Mouse (Mus musculus) embryonic facial prominence, embryonic 11.5 days (tissue): ENCODE measurements around the gene Zfp697. TPM values are rescaled to one million over a fixed set of nuclear protein-coding genes. Genes with fewer than 3 reads are reported as not detected.
"Not testable (repeated sequence)": the region's sequence is repeated elsewhere in the genome, so short reads cannot be mapped to it uniquely, and the experiment has no call there.

Source experiments
- ATAC-seq: fragments of 200-750 bp; cut with Nextera tagmentation; replicated peaks from 2 replicates; pipeline ENCODE4 v1.8.0; 2017; ENCODE audit warnings: low read depth; ENCODE audit not compliant: insufficient number of reproducible peaks, low FRiP score, low TSS enrichment
- DNase-seq: peaks from one replicate; pipeline ENCODE4 v3.0.0-alpha.2; 2015; ENCODE audit warnings: low spot score
- H3K27ac ChIP-seq: fragments of 300-500 bp; sonication (generic); replicated peaks from 2 replicates; pipeline ENCODE4 v1.5.1; 2014; ENCODE audit warnings: mild to moderate bottlenecking, low read depth, low read length, control low read depth
- H3K27me3 ChIP-seq: fragments of 300-500 bp; sonication (generic); 2 replicates; pipeline ENCODE4 v1.6.1; 2014; ENCODE audit warnings: mild to moderate bottlenecking, low read length, moderate library complexity, mixed read lengths; ENCODE audit not compliant: control insufficient read depth, insufficient read depth
- H3K36me3 ChIP-seq: fragments of 300-500 bp; sonication (generic); replicated peaks from 2 replicates; pipeline ENCODE4 v1.6.1; 2014; ENCODE audit warnings: low read depth, mild to moderate bottlenecking, low read length, moderate library complexity, mixed read lengths; ENCODE audit not compliant: control insufficient read depth, insufficient read depth
- H3K4me1 ChIP-seq: fragments of 300-500 bp; sonication (generic); 2 replicates; pipeline ENCODE4 v1.6.1; 2014; ENCODE audit warnings: low read length, mixed read lengths; ENCODE audit not compliant: control insufficient read depth, insufficient read depth
- H3K4me2 ChIP-seq: fragments of 300-500 bp; sonication (generic); 2 replicates; pipeline ENCODE4 v1.6.1; 2014; ENCODE audit warnings: low read depth, mild to moderate bottlenecking, control low read depth, low read length, moderate library complexity
- H3K4me3 ChIP-seq: fragments of 300-500 bp; sonication (generic); 2 replicates; pipeline ENCODE4 v1.5.1; 2014; ENCODE audit warnings: low read depth, low read length, control low read depth
- H3K9ac ChIP-seq: fragments of 300-500 bp; sonication (generic); replicated peaks from 2 replicates; pipeline ENCODE4 v1.6.1; 2014; ENCODE audit warnings: mild to moderate bottlenecking, control low read depth, low read length
- H3K9me3 ChIP-seq: fragments of 300-500 bp; sonication (generic); replicated peaks from 2 replicates; pipeline ENCODE4 v1.6.1; 2016; ENCODE audit warnings: mild to moderate bottlenecking, low read length, inconsistent platforms, mixed read lengths; ENCODE audit not compliant: control insufficient read depth
- WGBS: fragments of 180-500 bp; shearing (Covaris S2); extraction: QIAGEN DNeasy Blood & Tissue Kit; methylation state at CpG from one replicate; pipeline ENCODE4 v1.1.7; 2014; 5-methylcytosine and 5-hydroxymethylcytosine counted together
- polyA plus RNA-seq: library from polyadenylated mRNA; unstranded; fragments of >200 nt; fragmentation: Nextera tagmentation; extraction: Ambion mirVana; gene quantifications from 2 replicates; pipeline ENCODE4 v1.2.1, GENCODE M21; 2014

Gene Zfp697
- polyA plus RNA-seq, 1 experiment from 2014 or later, result 9.7 TPM

GRCm38 (mm10) chr3:98510414-98510813, 128.2 kb downstream of the Zfp697 start, which contains the start of gene Hsd3b4:
Hsd3b4 (minus strand) TSS chr3:98510514.
- H3K9me3 ChIP-seq, H3K4me3 ChIP-seq, H3K27me3 ChIP-seq, H3K4me1 ChIP-seq, H3K4me2 ChIP-seq, H3K9ac ChIP-seq, DNase-seq, H3K36me3 ChIP-seq, ATAC-seq, H3K27ac ChIP-seq: not testable (repeated sequence)
- no CpG with 5 or more reads among the region's 1 CpGs for WGBS

- not testable (repeated sequence) for H3K27ac ChIP-seq, H3K27me3 ChIP-seq, H3K36me3 ChIP-seq, H3K9ac ChIP-seq, H3K4me3 ChIP-seq, ATAC-seq, DNase-seq, H3K9me3 ChIP-seq, H3K4me2 ChIP-seq, H3K4me1 ChIP-seq
- WGBS, result 67% methylated on average over 1 of the region's 2 CpGs
Measured at GRCm38 (mm10) chr3:98522779-98523178, 140.5 kb downstream of the Zfp697 start.

GRCm38 (mm10) chr3:98524552-98524951, 142.3 kb downstream of the Zfp697 start:
- DNase-seq, H3K4me3 ChIP-seq, H3K9me3 ChIP-seq, H3K36me3 ChIP-seq, H3K27me3 ChIP-seq, ATAC-seq, H3K27ac ChIP-seq, H3K4me2 ChIP-seq, H3K4me1 ChIP-seq, H3K9ac ChIP-seq: not testable (repeated sequence)
- no CpG with 5 or more reads among the region's 1 CpGs for WGBS

GRCm38 (mm10) chr3:98524978-98525377, 142.7 kb downstream of the Zfp697 start:
- not testable (repeated sequence) for H3K4me2 ChIP-seq, DNase-seq, H3K27ac ChIP-seq, H3K4me3 ChIP-seq, H3K27me3 ChIP-seq, ATAC-seq, H3K9ac ChIP-seq, H3K36me3 ChIP-seq, H3K9me3 ChIP-seq, H3K4me1 ChIP-seq

GRCm38 (mm10) chr3:98547641-98548040, 165.4 kb downstream of the Zfp697 start:
- H3K4me2 ChIP-seq, H3K4me3 ChIP-seq, H3K27me3 ChIP-seq, ATAC-seq, H3K9me3 ChIP-seq, DNase-seq, H3K4me1 ChIP-seq, H3K36me3 ChIP-seq, H3K9ac ChIP-seq, H3K27ac ChIP-seq: not testable (repeated sequence)

- DNase-seq, H3K9me3 ChIP-seq, H3K27ac ChIP-seq, H3K4me1 ChIP-seq, H3K27me3 ChIP-seq, H3K4me3 ChIP-seq, H3K4me2 ChIP-seq, ATAC-seq, H3K9ac ChIP-seq, H3K36me3 ChIP-seq: not testable (repeated sequence)
- WGBS, result 33% methylated on average over 1 of the region's 1 CpGs
Measured at GRCm38 (mm10) chr3:98548495-98548894, 166.2 kb downstream of the Zfp697 start.

GRCm38 (mm10) chr3:98550215-98550614, 168.0 kb downstream of the Zfp697 start:
- not testable (repeated sequence) for H3K9me3 ChIP-seq, H3K27ac ChIP-seq, H3K27me3 ChIP-seq, DNase-seq, H3K9ac ChIP-seq, H3K36me3 ChIP-seq, H3K4me1 ChIP-seq, H3K4me3 ChIP-seq, H3K4me2 ChIP-seq
- WGBS, result no CpG with 5 or more reads among the region's 2 CpGs
- 0 out of 2 replicates have a peak, but pooled peaks have one; percentile 34 for ATAC-seq

GRCm38 (mm10) chr3:98550832-98551231, 168.6 kb downstream of the Zfp697 start:
- H3K9me3 ChIP-seq, H3K36me3 ChIP-seq, H3K27ac ChIP-seq, H3K27me3 ChIP-seq, ATAC-seq, DNase-seq, H3K4me1 ChIP-seq, H3K9ac ChIP-seq, H3K4me3 ChIP-seq, H3K4me2 ChIP-seq: not testable (repeated sequence)
- whole genome bisulfite sequencing, result no CpG with 5 or more reads among the region's 1 CpGs
